Mouse (Mus musculus): Measurements from ENCODE around the gene Qrich2.

The Qrich2 gene

GRCm38 (mm10) chr11:116443935-116444334, 22.1 kb downstream of the Qrich2 start:
- DNase-seq (ENCODE audit: low spot score): no peak

GRCm38 (mm10) chr11:116443311-116443710, 22.7 kb downstream of the Qrich2 start:
- no peak for DNase-seq (ENCODE audit: low spot score)

GRCm38 (mm10) chr11:116442867-116443177, 23.2 kb downstream of the Qrich2 start:
- no peak for DNase-seq (ENCODE audit: low spot score)

- no peak for DNase-seq (ENCODE audit: low spot score)
Measured at GRCm38 (mm10) chr11:116442129-116442866, 23.7 kb downstream of the Qrich2 start.

GRCm38 (mm10) chr11:116440408-116441068, 25.5 kb downstream of the Qrich2 start:
- no peak for DNase-seq (ENCODE audit: low spot score)

GRCm38 (mm10) chr11:116439269-116440240, 26.5 kb downstream of the Qrich2 start:
- DNase-seq (ENCODE audit: low spot score): no peak

- no peak for DNase-seq (ENCODE audit: low spot score)
Measured at GRCm38 (mm10) chr11:116437541-116437940, 28.5 kb downstream of the Qrich2 start.

- DNase-seq (ENCODE audit: low spot score): no peak
Measured at GRCm38 (mm10) chr11:116436725-116437331, 29.2 kb downstream of the Qrich2 start.

GRCm38 (mm10) chr11:116435992-116436724, 29.9 kb downstream of the Qrich2 start:
- DNase-seq (ENCODE audit: low spot score): no peak

- no peak for DNase-seq (ENCODE audit: low spot score)
Measured at GRCm38 (mm10) chr11:116434967-116435752, 30.9 kb downstream of the Qrich2 start.

GRCm38 (mm10) chr11:116434287-116434966, 31.6 kb downstream of the Qrich2 start:
- DNase-seq (ENCODE audit: low spot score): peak; percentile 79

- peak; percentile 98 for DNase-seq (ENCODE audit: low spot score)
Measured at GRCm38 (mm10) chr11:116433356-116434286, 32.4 kb downstream of the Qrich2 start, which contains the start of gene Ubald2. Ubald2 (plus strand) TSS chr11:116434094.

GRCm38 (mm10) chr11:116432593-116433355, 33.3 kb downstream of the Qrich2 start:
- no peak for DNase-seq (ENCODE audit: low spot score)

GRCm38 (mm10) chr11:116432127-116432526, 33.9 kb downstream of the Qrich2 start:
- DNase-seq (ENCODE audit: low spot score): no peak

GRCm38 (mm10) chr11:116431428-116432077, 34.5 kb downstream of the Qrich2 start:
- no peak for DNase-seq (ENCODE audit: low spot score)

- no peak for DNase-seq (ENCODE audit: low spot score)
Measured at GRCm38 (mm10) chr11:116430723-116431427, 35.2 kb downstream of the Qrich2 start.
